Mouse (Mus musculus) CH12.LX (cell line): ENCODE data around the gene Ctsr.

ENCODE experiments used
- CHD1 ChIP-seq: IDR thresholded peaks from 2 replicates; pipeline ENCODE4 v1.6.1; 2012; ENCODE audit warnings: low read depth, low read length, improper control_type of control experiment, inconsistent platforms
- CHD2 ChIP-seq: IDR thresholded peaks from 2 replicates; pipeline ENCODE4 v1.6.1; 2011; ENCODE audit warnings: low read length, improper control_type of control experiment
- CTCF ChIP-seq, 2 experiments: IDR thresholded peaks in 1 of 2; conservative IDR thresholded peaks in 1 of 2; 2 replicates each; pipeline ENCODE4 v1.5.1; 2011 to 2012; ENCODE audit warnings: low read depth in 2 of 2, low read length in 2 of 2, improper control_type of control experiment in 1 of 2, inconsistent platforms in 1 of 2, mild to moderate bottlenecking in 1 of 2, moderate library complexity in 1 of 2
- EP300 ChIP-seq: IDR thresholded peaks from 2 replicates; pipeline ENCODE4 v1.6.1; 2011; ENCODE audit warnings: low read length, improper control_type of control experiment
- JUN ChIP-seq: IDR thresholded peaks from 2 replicates; pipeline ENCODE4 v1.6.1; 2011; ENCODE audit warnings: low read depth, mild to moderate bottlenecking, low read length, improper control_type of control experiment, moderate library complexity; ENCODE audit not compliant: insufficient read depth
- MEF2A ChIP-seq: IDR thresholded peaks from 2 replicates; pipeline ENCODE4 v1.6.1; 2014; ENCODE audit warnings: low read depth, mild to moderate bottlenecking, inconsistent platforms, low read length, improper control_type of control experiment, borderline replicate concordance
- POLR2A ChIP-seq: IDR thresholded peaks from 2 replicates; pipeline ENCODE4 v1.6.1; 2011; ENCODE audit warnings: low read depth, mild to moderate bottlenecking, improper control_type of control experiment, low read length
- SIN3A ChIP-seq: IDR thresholded peaks from 2 replicates; pipeline ENCODE4 v1.6.1; 2012; ENCODE audit warnings: low read length, improper control_type of control experiment, inconsistent platforms
- SMC3 ChIP-seq: IDR thresholded peaks from 2 replicates; pipeline ENCODE4 v1.6.1; 2011; ENCODE audit warnings: low read depth, low read length, improper control_type of control experiment
- TBP ChIP-seq: conservative IDR thresholded peaks from 2 replicates; pipeline ENCODE4 v1.6.1; 2011; ENCODE audit warnings: low read depth, low read length, improper control_type of control experiment
- USF1 ChIP-seq: IDR thresholded peaks from 2 replicates; pipeline ENCODE4 v1.6.1; 2014; ENCODE audit warnings: low read depth, mild to moderate bottlenecking, inconsistent platforms, low read length, improper control_type of control experiment
- ZMIZ1 ChIP-seq: IDR thresholded peaks from 2 replicates; pipeline ENCODE4 v1.6.1; 2012; ENCODE audit warnings: low read depth, mild to moderate bottlenecking, inconsistent platforms, low read length, improper control_type of control experiment
- ZNF384 ChIP-seq: IDR thresholded peaks from 2 replicates; pipeline ENCODE4 v1.6.1; 2012; ENCODE audit warnings: low read depth, low read length, improper control_type of control experiment, inconsistent platforms

- TF ChIP-seq MEF2A (no peak), ZMIZ1 (no peak), CTCF (conservative IDR thresholded peaks at IDR 0.05 in 1 of 2, IDR thresholded peaks at IDR 0.05 in 1 of 2; ENCODE audit: low read depth in 2 of 2, low read length in 2 of 2) (no peak), CHD2 (no peak), USF1 (no peak), SMC3 (no peak), JUN (no peak), POLR2A (no peak), CHD1 (no peak), TBP (no peak), EP300 (no peak), ZNF384 (no peak), SIN3A (no peak)
Observed at GRCm38 (mm10) chr13:61203310-61203709, 39.3 kb upstream of the Ctsr start, which contains the start of gene Cts6.
